Mouse (Mus musculus): ENCODE measurements around the gene Gm49394.

Gene Gm49394

GRCm38 (mm10) chr7:142669751-142670625, at the start of gene Gm49394:
TSS of gene Gm49394 (minus strand) at chr7:142669942.
- no peak for DNase-seq (ENCODE audit: low read depth, low spot score)

GRCm38 (mm10) chr7:142714783-142715498, 45.2 kb upstream of the Gm49394 start:
- DNase-seq (ENCODE audit: low read depth, low spot score) = peak; percentile 55

- no peak for DNase-seq (ENCODE audit: low read depth, low spot score)
Observed at GRCm38 (mm10) chr7:142706873-142707272, 37.1 kb upstream of the Gm49394 start.

- no peak for DNase-seq (ENCODE audit: low read depth, low spot score)
Observed at GRCm38 (mm10) chr7:142699334-142699860, 29.7 kb upstream of the Gm49394 start.

GRCm38 (mm10) chr7:142678611-142679010, 8.9 kb upstream of the Gm49394 start:
- no peak for DNase-seq (ENCODE audit: low read depth, low spot score)

GRCm38 (mm10) chr7:142675644-142676043, 5.9 kb upstream of the Gm49394 start:
- DNase-seq (ENCODE audit: low read depth, low spot score) = peak; percentile 54

GRCm38 (mm10) chr7:142675141-142675540, 5.4 kb upstream of the Gm49394 start:
- no peak for DNase-seq (ENCODE audit: low read depth, low spot score)

GRCm38 (mm10) chr7:142672120-142672519, 2.4 kb upstream of the Gm49394 start:
- peak; percentile 68 for DNase-seq (ENCODE audit: low read depth, low spot score)

GRCm38 (mm10) chr7:142671067-142671466, 1.3 kb upstream of the Gm49394 start:
- DNase-seq (ENCODE audit: low read depth, low spot score) = no peak

- DNase-seq (ENCODE audit: low read depth, low spot score) = no peak
Observed at GRCm38 (mm10) chr7:142668328-142668727, 1.4 kb downstream of the Gm49394 start.

- DNase-seq (ENCODE audit: low read depth, low spot score) = no peak
Observed at GRCm38 (mm10) chr7:142667521-142667920, 2.2 kb downstream of the Gm49394 start.

GRCm38 (mm10) chr7:142666659-142667058, 3.1 kb downstream of the Gm49394 start, which contains the start of gene Igf2:
TSS of gene Igf2 (minus strand) at chr7:142666816.
- no peak for DNase-seq (ENCODE audit: low read depth, low spot score)

GRCm38 (mm10) chr7:142666109-142666508, 3.6 kb downstream of the Gm49394 start:
- no peak for DNase-seq (ENCODE audit: low read depth, low spot score)

GRCm38 (mm10) chr7:142665364-142665763, 4.4 kb downstream of the Gm49394 start:
- DNase-seq (ENCODE audit: low read depth, low spot score) = no peak

GRCm38 (mm10) chr7:142664465-142665029, 5.2 kb downstream of the Gm49394 start:
- no peak for DNase-seq (ENCODE audit: low read depth, low spot score)

- DNase-seq (ENCODE audit: low read depth, low spot score) = peak; percentile 35
Observed at GRCm38 (mm10) chr7:142663931-142664421, 5.8 kb downstream of the Gm49394 start.

GRCm38 (mm10) chr7:142663151-142663550, 6.6 kb downstream of the Gm49394 start:
- no peak for DNase-seq (ENCODE audit: low read depth, low spot score)

- DNase-seq (ENCODE audit: low read depth, low spot score) = no peak
Observed at GRCm38 (mm10) chr7:142661811-142662210, 7.9 kb downstream of the Gm49394 start.

GRCm38 (mm10) chr7:142661046-142661445, 8.7 kb downstream of the Gm49394 start:
- DNase-seq (ENCODE audit: low read depth, low spot score) = no peak

GRCm38 (mm10) chr7:142660651-142660945, 9.1 kb downstream of the Gm49394 start:
- peak; percentile 56 for DNase-seq (ENCODE audit: low read depth, low spot score)

- DNase-seq (ENCODE audit: low read depth, low spot score) = peak; percentile 55
Observed at GRCm38 (mm10) chr7:142659767-142660650, 9.7 kb downstream of the Gm49394 start.
